Mouse (Mus musculus): ENCODE data around the gene Suco. TPM values are rescaled to one million over a fixed set of nuclear protein-coding genes. Genes with fewer than 3 reads are reported as not detected.

Gene Suco
- total and polyA plus RNA-seq, 3 experiments, result 6.4 to 6.8 TPM; not detected in 1

GRCm38 (mm10) chr1:161894126-161894525 lies 17.6 kb upstream of the Suco start:
- H3K36me3 ChIP-seq (ENCODE audit: control insufficient read depth in 1 of 2, insufficient read depth in 2 of 2, low read length in 2 of 2), result peaks cover 0 to 17% of the 10 kb centered on the region in 2 experiments; a peak in 2 of 4 replicates
- no peaks in the 10 kb centered on the region for H3K79me2 ChIP-seq (ENCODE audit: control insufficient read depth, insufficient read depth, low read length, poor library complexity)
- no peaks in the 10 kb centered on the region for H3K9me3 ChIP-seq (replicated peaks; ENCODE audit: insufficient read depth, low read length)
- peak overlapping the region; percentile 44 for H3K27ac ChIP-seq (ENCODE audit: control insufficient read depth, low read depth, low read length)
- no peak for DNase-seq (ENCODE audit: low read depth, low spot score)
- no peak overlapping the region for H3K4me3 ChIP-seq (ENCODE audit: control insufficient read depth in 1 of 2, insufficient read depth in 1 of 2, low read depth in 2 of 2, low read length in 2 of 2)
- H3K4me1 ChIP-seq (ENCODE audit: control insufficient read depth in 1 of 2, insufficient read depth in 2 of 2, low read length in 2 of 2), result peaks cover 9 to 19% of the 10 kb centered on the region in 2 experiments; a peak in 3 of 4 replicates
- TF ChIP-seq SMC3 (IDR thresholded peaks at IDR 0.05; ENCODE audit: low read depth, low read length), result no peak
- TF ChIP-seq CTCF (IDR thresholded peaks at IDR 0.05 in 2 of 3, conservative IDR thresholded peaks at IDR 0.05 in 1 of 3; ENCODE audit: control insufficient read depth in 1 of 3, insufficient read depth in 1 of 3, low read depth in 2 of 3, low read length in 3 of 3, poor library complexity in 1 of 3, severe bottlenecking in 1 of 3), result no peak
- TF ChIP-seq MEF2A (IDR thresholded peaks at IDR 0.05; ENCODE audit: extremely low read depth, insufficient replicate concordance, low read depth, low read length, poor library complexity, severe bottlenecking), result no peak
- no peak for TF ChIP-seq TBP (IDR thresholded peaks at IDR 0.05; ENCODE audit: low read depth, low read length)
- no peak overlapping the region for H3K9ac ChIP-seq (ENCODE audit: control insufficient read depth, low read depth, low read length, poor library complexity, severe bottlenecking)
- H3K27me3 ChIP-seq (ENCODE audit: control insufficient read depth in 1 of 2, insufficient read depth in 2 of 2, low read length in 2 of 2), result no peaks in the 10 kb centered on the region; a peak in 1 of 4 replicates

- H3K27me3 ChIP-seq (ENCODE audit: control insufficient read depth in 1 of 2, insufficient read depth in 2 of 2, low read length in 2 of 2), result no peaks in the 10 kb centered on the region
- TF ChIP-seq BHLHE40 (IDR thresholded peaks at IDR 0.05; ENCODE audit: borderline replicate concordance, low read depth, low read length), result no peak
- no peak for DNase-seq (ENCODE audit: low read depth, low spot score)
- no peak overlapping the region for H3K9ac ChIP-seq (ENCODE audit: control insufficient read depth, low read depth, low read length, poor library complexity, severe bottlenecking)
- H3K4me1 ChIP-seq (ENCODE audit: control insufficient read depth in 1 of 2, insufficient read depth in 2 of 2, low read length in 2 of 2), result peaks cover 0 to 14% of the 10 kb centered on the region in 2 experiments; a peak in 2 of 4 replicates
- H3K79me2 ChIP-seq (ENCODE audit: control insufficient read depth, insufficient read depth, low read length, poor library complexity), result no peaks in the 10 kb centered on the region
- H3K4me3 ChIP-seq (ENCODE audit: control insufficient read depth in 1 of 2, insufficient read depth in 1 of 2, low read depth in 2 of 2, low read length in 2 of 2), result no peak overlapping the region
- peaks cover 0 to 9% of the 10 kb centered on the region in 2 experiments; a peak in 2 of 4 replicates for H3K36me3 ChIP-seq (ENCODE audit: control insufficient read depth in 1 of 2, insufficient read depth in 2 of 2, low read length in 2 of 2)
- no peak overlapping the region for H3K27ac ChIP-seq (ENCODE audit: control insufficient read depth, low read depth, low read length)
- no peaks in the 10 kb centered on the region for H3K9me3 ChIP-seq (replicated peaks; ENCODE audit: insufficient read depth, low read length)
These were observed 12.3 kb upstream of the Suco start for GRCm38 (mm10) chr1:161888823-161889222.

- DNase-seq (ENCODE audit: low read depth, low spot score), result no peak
- Histone ChIP-seq H3K79me2 (ENCODE audit: control insufficient read depth, insufficient read depth, low read length, poor library complexity) (no peaks in the 10 kb centered on the region), H3K27ac (ENCODE audit: control insufficient read depth, low read depth, low read length) (no peak overlapping the region), H3K4me1 (ENCODE audit: control insufficient read depth in 1 of 2, insufficient read depth in 2 of 2, low read length in 2 of 2) (peaks cover 0 to 10% of the 10 kb centered on the region in 2 experiments; a peak in 2 of 4 replicates), H3K9me3 (replicated peaks; ENCODE audit: insufficient read depth, low read length) (no peaks in the 10 kb centered on the region), H3K4me3 (ENCODE audit: control insufficient read depth in 1 of 2, insufficient read depth in 1 of 2, low read depth in 2 of 2, low read length in 2 of 2) (no peak overlapping the region), H3K27me3 (ENCODE audit: control insufficient read depth in 1 of 2, insufficient read depth in 2 of 2, low read length in 2 of 2) (no peaks in the 10 kb centered on the region), H3K36me3 (ENCODE audit: control insufficient read depth in 1 of 2, insufficient read depth in 2 of 2, low read length in 2 of 2) (peaks cover 0 to 7% of the 10 kb centered on the region in 2 experiments; a peak in 2 of 4 replicates), H3K9ac (ENCODE audit: control insufficient read depth, low read depth, low read length, poor library complexity, severe bottlenecking) (no peak overlapping the region)
- TF ChIP-seq MAX (IDR thresholded peaks at IDR 0.05; ENCODE audit: low read length), result no peak
These were observed 11.3 kb upstream of the Suco start for GRCm38 (mm10) chr1:161887679-161888260.

- Histone ChIP-seq H3K79me2 (ENCODE audit: control insufficient read depth, insufficient read depth, low read length, poor library complexity) (no peaks in the 10 kb centered on the region), H3K27me3 (ENCODE audit: control insufficient read depth in 1 of 2, insufficient read depth in 2 of 2, low read length in 2 of 2) (no peaks in the 10 kb centered on the region), H3K4me1 (ENCODE audit: control insufficient read depth in 1 of 2, insufficient read depth in 2 of 2, low read length in 2 of 2) (peaks cover 0 to 10% of the 10 kb centered on the region in 2 experiments; a peak in 2 of 4 replicates), H3K27ac (ENCODE audit: control insufficient read depth, low read depth, low read length) (no peak overlapping the region), H3K4me3 (ENCODE audit: control insufficient read depth in 1 of 2, insufficient read depth in 1 of 2, low read depth in 2 of 2, low read length in 2 of 2) (no peak overlapping the region), H3K9me3 (replicated peaks; ENCODE audit: insufficient read depth, low read length) (no peaks in the 10 kb centered on the region), H3K9ac (ENCODE audit: control insufficient read depth, low read depth, low read length, poor library complexity, severe bottlenecking) (no peak overlapping the region), H3K36me3 (ENCODE audit: control insufficient read depth in 1 of 2, insufficient read depth in 2 of 2, low read length in 2 of 2) (peaks cover 0 to 7% of the 10 kb centered on the region in 2 experiments; a peak in 2 of 4 replicates)
- peak; percentile 23 for DNase-seq (ENCODE audit: low read depth, low spot score)
- TF ChIP-seq EP300 (IDR thresholded peaks at IDR 0.05; ENCODE audit: low read depth in 1 of 2, low read length in 2 of 2) (peak; percentile 68 to 74), POLR2AphosphoS2 (IDR thresholded peaks at IDR 0.05; ENCODE audit: low read length) (no peak), MAFK (IDR thresholded peaks at IDR 0.05; ENCODE audit: borderline replicate concordance, low read depth, low read length) (no peak), POLR2A (IDR thresholded peaks at IDR 0.05; ENCODE audit: control insufficient read depth in 1 of 2, insufficient read depth in 1 of 2, low read depth in 1 of 2, low read length in 2 of 2, poor library complexity in 1 of 2) (no peak), ZNF384 (IDR thresholded peaks at IDR 0.05; ENCODE audit: low read depth, low read length) (no peak), MXI1 (IDR thresholded peaks at IDR 0.05; ENCODE audit: low read depth, low read length) (peak; percentile 16; the same call in 1 of the 2 replicates), MAX (IDR thresholded peaks at IDR 0.05; ENCODE audit: low read length) (no peak), TBP (IDR thresholded peaks at IDR 0.05; ENCODE audit: low read depth, low read length) (no peak), TAL1 (IDR thresholded peaks at IDR 0.05; ENCODE audit: low read length) (no peak), RAD21 (IDR thresholded peaks at IDR 0.05; ENCODE audit: low read depth, low read length) (no peak), ELF1 (IDR thresholded peaks at IDR 0.05; ENCODE audit: low read depth, low read length) (no peak), KAT2A (conservative IDR thresholded peaks at IDR 0.05; ENCODE audit: low read depth, low read length) (no peak), MAZ (IDR thresholded peaks at IDR 0.05; ENCODE audit: low read depth, low read length) (no peak), USF2 (IDR thresholded peaks at IDR 0.05; ENCODE audit: borderline replicate concordance in 1 of 2, insufficient read depth in 1 of 2, low read depth in 1 of 2, low read length in 2 of 2) (no peak), CTCF (IDR thresholded peaks at IDR 0.05 in 2 of 3, conservative IDR thresholded peaks at IDR 0.05 in 1 of 3; ENCODE audit: control insufficient read depth in 1 of 3, insufficient read depth in 1 of 3, low read depth in 2 of 3, low read length in 3 of 3, poor library complexity in 1 of 3, severe bottlenecking in 1 of 3) (no peak)
These were observed 9.3 kb upstream of the Suco start for GRCm38 (mm10) chr1:161885762-161886161.

Measured in MEL (cell line).